Mouse (Mus musculus) telencephalon, adult 2 months (tissue): ENCODE data around the gene Rasgef1b.
A peak's percentile ranks its signal among the peaks of the same experiment; 100 is the strongest.
"Not testable (repeated sequence)": the region's sequence is repeated elsewhere in the genome, so short reads cannot be mapped to it uniquely, and the experiment has no call there.

Experiments
- DNase-seq: peaks from one replicate; pipeline ENCODE4 v3.0.0-alpha.2; 2011; ENCODE audit warnings: low read depth, low spot score

The Rasgef1b gene

GRCm38 (mm10) chr5:99216588-99217152 lies 512.2 kb downstream of the Rasgef1b start:
- DNase-seq = not testable (repeated sequence)

- no peak for DNase-seq
Observed at GRCm38 (mm10) chr5:99215207-99216157, 513.4 kb downstream of the Rasgef1b start.

GRCm38 (mm10) chr5:99214400-99214799 lies 514.5 kb downstream of the Rasgef1b start:
- peak; percentile 62 for DNase-seq

- no peak for DNase-seq
Observed at GRCm38 (mm10) chr5:99213211-99213610, 515.7 kb downstream of the Rasgef1b start.

- DNase-seq = no peak
Observed at GRCm38 (mm10) chr5:99203475-99203874, 525.4 kb downstream of the Rasgef1b start.

- DNase-seq = peak; percentile 42
Observed at GRCm38 (mm10) chr5:99202074-99202837, 526.6 kb downstream of the Rasgef1b start.

GRCm38 (mm10) chr5:99195436-99195835 lies 533.4 kb downstream of the Rasgef1b start:
- DNase-seq = no peak

GRCm38 (mm10) chr5:99190941-99191800 lies 537.7 kb downstream of the Rasgef1b start:
- DNase-seq = no peak

- DNase-seq = no peak
Observed at GRCm38 (mm10) chr5:99183637-99184036, 545.2 kb downstream of the Rasgef1b start.

- DNase-seq = no peak
Observed at GRCm38 (mm10) chr5:99174608-99175385, 554.1 kb downstream of the Rasgef1b start.

GRCm38 (mm10) chr5:99169836-99170235 lies 559.0 kb downstream of the Rasgef1b start:
- DNase-seq = no peak

- DNase-seq = no peak
Observed at GRCm38 (mm10) chr5:99167767-99168166, 561.1 kb downstream of the Rasgef1b start.
